Mouse (Mus musculus): ENCODE data around the gene Cdk19. TPM values are rescaled to one million over a fixed set of nuclear protein-coding genes. Genes with fewer than 3 reads are reported as not detected.
A peak's percentile ranks its signal among the peaks of the same experiment; 100 is the strongest.

Gene Cdk19
- total RNA-seq, 2 experiments from 2014 or later, result 6.9 to 16.6 TPM

DNA sequence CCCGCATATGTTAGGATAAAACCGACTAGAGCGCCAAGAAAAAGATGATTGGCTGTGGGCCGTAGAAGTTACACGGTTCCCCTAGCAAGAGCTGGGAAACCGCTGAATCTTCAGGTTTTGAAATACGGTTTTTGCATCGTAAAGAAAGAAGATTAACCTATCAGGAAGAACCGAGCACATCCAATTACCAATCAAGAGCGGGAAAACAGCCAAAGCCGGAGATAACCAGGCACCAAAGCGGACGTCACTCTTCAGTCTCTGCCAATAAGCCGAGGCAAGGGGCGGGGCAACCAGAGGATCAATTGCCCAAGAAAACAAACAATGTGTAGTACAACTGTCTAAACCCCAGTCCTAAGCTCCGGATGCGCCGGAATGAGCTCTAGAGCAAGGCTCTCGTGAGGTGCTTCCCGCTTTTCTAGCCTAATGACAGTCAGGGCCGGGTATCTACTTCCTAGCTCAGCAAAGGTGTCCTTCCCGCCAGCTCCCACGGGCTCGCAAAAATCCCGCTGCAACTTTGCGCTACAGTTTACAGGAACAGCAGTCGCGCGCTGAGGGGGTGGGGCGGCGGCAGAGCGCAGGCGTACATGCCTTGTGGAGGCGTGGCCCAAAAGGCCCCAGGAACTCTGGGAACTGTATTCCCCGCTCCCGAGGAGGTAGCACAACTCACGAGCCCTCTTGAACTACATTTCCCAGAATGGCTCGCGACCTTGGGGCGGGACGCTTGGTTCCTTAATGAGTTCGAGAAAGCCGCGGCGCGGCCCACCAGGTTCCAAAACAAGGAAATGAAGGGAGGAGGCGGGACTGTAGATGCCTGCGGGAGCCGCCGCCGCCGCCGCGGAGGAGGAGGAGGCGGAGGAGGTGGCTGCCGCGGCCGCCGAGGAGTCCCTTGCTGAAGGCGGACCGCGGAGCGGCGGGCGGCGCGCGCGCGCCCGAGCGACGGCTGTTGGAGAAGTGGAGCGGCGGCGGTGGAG is 9.5 kb downstream of the Cdk19 start:
- peak; percentile 93 to 96 for DNase-seq
- intact Hi-C loops (cut with DNase I), result loop anchor here (2.0 to 5.0 kb wide), 2 partner anchors 46 to 87 kb away; partner anchors contain the start of gene Amd1

DNA sequence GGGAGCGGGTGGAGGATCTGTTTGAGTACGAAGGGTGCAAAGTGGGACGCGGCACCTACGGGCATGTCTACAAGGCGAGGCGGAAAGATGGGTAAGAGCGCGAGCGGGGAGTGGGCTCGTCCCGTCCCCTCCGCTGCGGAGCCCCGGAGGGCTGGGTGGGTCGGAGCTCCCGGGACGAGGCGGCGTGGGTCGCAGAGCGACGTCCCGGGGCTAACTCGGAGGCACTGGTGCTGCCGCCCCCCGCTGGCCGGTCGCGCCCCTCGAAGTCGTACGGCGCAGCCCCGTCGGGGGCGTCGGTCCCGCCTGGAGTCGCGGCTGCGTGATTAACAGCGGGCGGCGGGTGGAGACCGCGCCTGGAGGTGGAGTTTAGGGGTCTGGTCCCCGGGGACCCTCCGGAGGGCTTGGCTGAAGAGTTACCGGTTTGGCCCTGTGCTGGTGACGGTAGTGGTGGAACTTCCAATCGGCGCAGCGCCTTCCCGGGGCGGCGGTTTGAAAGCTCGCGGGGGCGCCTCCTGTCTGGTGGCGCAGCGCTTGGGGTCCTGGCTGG is 10.3 kb downstream of the Cdk19 start:
- intact Hi-C loops (cut with DNase I), result loop anchor here (2.0 to 5.0 kb wide), 2 partner anchors 47 to 87 kb away; partner anchors contain the start of gene Amd1
- DNase-seq, result peak; percentile 55 to 64

DNA sequence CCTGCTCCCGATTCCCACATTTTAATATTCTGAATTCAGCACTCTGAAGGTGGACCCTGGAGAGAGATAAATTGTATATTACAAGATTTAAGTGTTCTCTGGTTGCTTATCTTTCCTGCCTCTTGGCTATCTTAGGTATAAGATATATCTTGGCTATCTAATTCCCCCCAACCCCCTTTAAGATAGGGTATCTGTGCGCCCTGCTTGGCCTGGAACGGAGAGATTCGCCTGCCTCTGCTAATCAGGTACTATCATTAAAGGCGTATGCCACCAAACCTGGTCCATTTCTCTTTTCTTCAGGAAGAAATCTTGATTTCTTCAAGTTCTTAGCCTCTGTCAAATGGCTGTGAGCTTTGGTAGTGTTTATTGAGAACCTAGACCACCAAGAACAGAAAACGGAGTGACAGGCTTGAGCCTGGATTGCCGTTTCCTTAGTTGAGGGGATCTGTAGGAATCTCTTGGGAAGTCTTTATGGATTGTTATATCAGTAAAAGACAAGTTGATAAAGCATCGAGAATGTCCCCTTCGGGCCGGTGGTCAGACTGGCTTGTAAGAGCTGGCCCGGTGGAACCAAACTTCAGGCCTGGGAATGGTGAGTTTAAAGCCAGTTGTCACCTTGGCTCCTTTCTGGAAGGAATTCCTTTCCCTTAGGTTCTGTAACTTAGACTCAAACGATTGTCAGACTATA is 11.0 kb downstream of the Cdk19 start:
- DNase-seq, result no peak
- intact Hi-C loops (cut with DNase I), result no loop called here

DNA sequence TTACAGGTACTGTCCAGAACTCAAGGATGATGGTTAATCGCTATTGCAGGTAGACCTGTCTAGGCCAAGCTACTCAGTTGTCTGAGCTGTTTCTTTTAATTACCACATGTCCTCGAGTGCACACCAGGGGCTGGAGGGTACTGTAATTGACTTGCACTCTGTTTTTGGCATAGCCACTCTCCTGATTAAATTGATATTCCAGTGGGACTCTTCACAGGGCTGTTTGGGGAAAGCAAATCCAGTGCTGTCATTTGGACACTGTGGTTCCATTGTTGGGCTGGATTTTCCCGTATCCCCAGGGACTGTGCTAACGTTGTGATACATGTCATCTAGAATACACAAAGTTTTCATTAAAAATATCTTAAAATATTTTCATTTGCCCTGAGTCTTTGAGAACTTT is 11.8 kb downstream of the Cdk19 start:
- intact Hi-C loops (cut with DNase I), result no loop called here
- DNase-seq, result no peak

DNA sequence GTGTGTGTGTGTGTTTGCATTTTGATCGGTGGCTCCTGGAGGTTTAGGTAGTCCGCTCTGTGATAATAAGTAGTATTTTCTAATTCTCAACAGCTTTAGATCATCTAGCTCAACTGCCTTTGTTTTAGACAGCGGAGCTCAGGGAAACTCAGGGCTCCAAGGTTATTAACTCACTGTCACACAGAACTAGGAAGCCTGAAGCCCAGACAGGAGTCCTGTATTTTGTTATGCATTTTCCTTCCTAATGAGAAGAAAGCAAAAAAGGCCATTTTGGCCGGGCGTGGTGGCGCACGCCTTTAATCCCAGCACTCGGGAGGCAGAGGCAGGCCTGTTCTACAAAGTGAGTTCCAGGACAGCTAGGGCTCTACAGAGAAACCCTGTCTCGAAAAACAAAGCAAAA is 14.7 kb downstream of the Cdk19 start:
- no peak for DNase-seq
- intact Hi-C loops (cut with DNase I), result no loop called here

DNA sequence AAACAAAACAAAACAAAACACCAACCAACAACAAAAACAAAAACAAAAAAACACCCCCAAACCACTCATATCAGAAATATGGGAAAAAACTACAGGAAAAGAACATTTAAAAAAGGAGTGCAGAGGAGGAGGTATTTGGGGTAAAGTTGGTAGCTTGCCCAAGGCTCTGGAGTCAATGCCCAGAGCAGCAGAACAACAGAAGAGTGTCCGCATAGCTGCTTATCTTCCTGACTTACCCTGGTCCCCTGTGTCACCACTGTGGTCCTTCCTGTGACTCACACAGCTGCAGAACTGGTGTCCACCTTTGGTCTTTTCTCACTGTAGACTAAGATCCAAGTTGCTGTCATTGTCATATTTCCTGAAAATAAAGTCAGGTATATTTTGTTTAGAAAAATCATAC is 15.2 kb downstream of the Cdk19 start:
- DNase-seq, result no peak
- intact Hi-C loops (cut with DNase I), result no loop called here

DNA sequence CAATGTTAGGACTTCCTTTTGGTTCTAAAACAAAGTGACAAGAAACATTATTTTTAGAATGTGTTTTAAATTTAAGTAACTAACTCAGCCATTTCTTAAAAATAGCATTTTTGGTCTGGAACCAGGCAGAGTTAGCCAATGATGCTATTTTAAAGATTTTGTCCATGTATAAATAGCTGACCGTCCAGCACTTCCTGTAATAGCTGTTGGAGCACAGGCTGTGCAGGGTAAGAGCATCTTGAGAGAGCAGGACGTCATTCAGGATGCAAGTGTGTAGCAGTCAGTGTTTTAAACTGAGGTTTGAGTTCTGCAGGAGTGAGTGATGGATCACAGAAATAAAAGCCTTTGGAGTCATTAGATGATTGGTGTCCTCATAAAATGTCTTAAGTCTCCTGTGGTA is 18.8 kb downstream of the Cdk19 start:
- intact Hi-C loops (cut with DNase I), result no loop called here
- no peak for DNase-seq

DNA sequence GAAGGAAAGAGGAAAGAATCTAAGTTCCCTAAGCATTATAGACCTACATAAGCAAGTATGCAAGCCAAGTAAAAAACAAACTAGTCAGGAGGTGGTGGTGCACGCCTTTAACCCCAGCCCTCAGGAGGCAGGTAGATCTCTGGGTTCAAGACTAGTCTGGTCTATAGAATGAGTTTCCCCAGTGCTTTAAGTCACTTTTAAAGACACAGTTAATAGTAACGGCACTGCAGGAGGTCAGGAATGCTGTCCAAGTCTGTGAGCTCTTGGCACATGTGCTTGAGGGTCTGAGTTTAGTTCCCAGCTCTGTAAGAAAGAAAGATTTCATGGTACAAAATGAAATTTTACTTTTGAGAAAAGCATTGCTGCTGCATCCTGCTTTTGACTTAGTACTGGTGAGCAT is 19.8 kb downstream of the Cdk19 start:
- DNase-seq, result no peak
- intact Hi-C loops (cut with DNase I), result no loop called here

DNA sequence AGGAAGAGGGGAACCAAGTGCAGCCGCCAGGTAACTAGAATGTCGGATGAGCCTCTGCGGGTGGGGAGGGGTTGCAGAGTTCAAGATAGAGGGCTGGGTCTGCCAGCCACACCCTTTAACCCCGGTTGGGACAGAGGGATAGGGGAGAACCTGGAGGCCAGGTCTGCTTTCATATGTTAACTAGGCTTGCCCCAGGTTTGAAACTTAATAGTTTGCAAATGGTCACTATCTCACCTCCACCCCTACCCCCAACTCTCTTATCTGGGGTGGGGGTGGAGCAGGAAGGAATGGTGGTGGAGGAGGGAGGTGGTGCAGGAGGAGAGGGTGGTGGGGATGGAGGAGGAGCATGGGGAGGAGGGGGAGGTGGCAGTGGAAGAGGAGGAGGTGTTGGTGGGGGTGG is 23.6 kb downstream of the Cdk19 start:
- DNase-seq, result no peak
- intact Hi-C loops (cut with DNase I), result no loop called here

DNA sequence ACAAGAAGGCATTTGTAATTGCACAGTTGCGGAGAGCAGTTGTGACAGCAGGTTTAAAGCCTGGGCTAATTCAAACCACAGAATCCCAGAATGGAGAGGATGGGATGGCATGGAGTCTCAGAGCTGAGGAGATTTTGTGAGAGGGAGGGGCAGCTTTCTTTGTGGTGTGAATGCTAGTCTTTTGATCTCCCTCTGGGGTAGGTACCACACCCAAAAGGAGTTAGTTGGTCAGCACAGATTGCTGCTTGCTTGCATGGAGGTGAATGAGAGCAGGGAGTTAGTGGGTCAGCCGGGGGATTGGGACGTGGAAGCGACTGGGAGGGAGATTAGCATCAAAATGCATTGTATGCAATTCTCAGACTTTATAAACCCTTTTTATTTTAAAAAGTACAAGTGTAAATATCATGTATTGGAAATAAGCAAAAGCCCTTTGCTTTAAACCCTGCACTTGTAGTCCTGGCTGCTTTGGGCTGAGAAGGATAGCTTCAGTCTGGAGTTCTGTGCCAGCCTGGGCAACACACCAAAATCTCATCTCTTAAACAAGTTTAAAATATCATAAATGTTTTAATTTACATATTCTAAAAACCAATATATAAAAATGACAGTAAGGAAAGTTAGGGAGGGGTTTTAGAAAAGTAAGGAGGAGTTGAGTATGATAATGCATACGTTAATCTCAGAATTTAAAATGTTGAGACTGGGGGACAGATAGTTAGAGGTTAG is 25.4 kb downstream of the Cdk19 start:
- no peak for DNase-seq
- intact Hi-C loops (cut with DNase I), result no loop called here

DNA sequence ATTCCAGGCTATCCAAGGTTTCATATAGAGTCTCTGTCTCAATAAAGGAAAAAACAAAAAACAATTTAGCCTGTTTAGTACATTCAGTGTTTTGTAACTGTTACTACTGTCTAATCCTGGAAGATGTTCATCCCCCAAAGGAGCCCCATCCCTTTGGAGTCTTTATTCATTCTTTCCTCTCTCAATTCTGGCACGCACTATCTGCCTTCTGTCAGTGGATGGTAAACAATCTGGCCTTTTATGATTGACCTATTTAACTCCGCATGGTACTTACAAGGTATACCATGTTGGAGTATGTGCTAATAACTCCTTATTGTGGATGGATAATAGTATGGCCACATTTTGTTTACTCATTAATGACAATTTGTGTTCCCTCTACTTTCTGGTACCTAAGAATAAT is 26.6 kb downstream of the Cdk19 start:
- no peak for DNase-seq
- intact Hi-C loops (cut with DNase I), result no loop called here

DNA sequence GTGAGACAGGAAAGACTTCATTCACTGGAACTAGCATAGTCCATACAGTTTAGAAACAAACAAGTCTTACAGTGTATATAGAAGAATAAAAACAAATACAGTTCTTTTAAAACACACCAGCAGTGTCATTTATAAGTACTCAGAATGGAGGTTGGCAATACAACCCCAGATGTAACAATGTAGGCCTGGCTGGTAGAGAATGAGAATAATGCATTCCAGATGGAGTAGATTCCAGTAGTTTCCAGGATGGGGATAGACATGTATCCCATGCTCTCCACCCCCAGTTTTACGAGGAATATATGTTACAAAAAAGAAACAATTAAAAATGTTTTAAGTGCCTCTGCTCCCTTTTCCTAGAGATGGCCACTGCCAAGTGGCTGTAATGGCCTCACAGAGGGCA is 29.2 kb downstream of the Cdk19 start:
- no peak for DNase-seq
- intact Hi-C loops (cut with DNase I), result no loop called here

DNA sequence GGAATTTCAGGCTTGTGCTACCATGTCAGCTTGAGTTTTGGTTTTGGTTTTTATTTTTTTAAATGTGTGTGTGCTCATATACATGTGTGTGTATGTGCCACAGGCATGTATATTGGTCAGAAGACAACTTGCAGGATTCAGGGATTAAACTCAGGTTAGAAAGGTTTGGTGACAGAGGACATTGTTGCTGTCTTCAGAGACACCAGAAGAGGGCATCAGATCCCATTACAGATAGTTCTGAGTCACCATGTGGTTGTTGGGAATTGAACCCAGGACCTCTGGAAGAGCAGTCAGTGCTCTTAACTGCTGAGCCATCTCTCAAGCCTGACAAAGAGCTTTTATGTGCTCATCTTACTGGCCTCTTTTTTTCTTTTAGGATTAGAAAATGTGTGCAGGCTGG is 30.8 kb downstream of the Cdk19 start:
- no peak for DNase-seq
- intact Hi-C loops (cut with DNase I), result no loop called here

DNA sequence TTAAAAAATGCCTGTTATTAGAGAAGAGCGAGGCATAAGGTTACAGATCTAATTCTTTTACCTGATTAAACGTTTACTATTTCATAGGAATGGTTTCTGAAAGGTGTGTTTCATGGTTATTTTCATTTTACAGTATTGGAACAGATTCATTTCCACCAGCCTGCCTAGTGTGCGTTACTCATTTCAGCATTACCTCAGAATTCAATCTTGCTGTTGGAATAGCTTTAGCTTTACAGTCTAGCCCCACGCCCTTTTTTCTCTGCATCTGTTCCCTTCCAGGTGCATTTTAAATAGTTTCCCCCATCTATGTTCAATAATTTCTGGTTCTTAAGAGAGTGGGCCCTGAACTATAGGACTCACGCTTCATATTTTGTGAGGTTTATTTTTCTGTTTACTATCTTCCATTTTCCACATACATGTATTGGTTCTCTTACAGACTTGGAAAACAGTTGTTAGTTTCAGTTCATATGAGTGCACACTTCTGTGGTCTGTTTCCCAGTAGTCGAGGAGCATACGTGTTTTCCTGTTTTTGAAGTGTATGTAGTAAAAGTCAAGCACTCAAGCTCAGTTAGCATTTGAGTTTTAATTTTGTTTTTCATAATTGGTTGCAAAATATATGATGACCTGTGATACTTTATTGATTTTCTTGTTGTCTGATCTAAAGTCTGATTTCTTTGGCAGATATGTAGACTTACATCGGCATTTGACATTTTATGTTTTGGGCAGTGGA is 32.0 kb downstream of the Cdk19 start:
- no peak for DNase-seq

DNA sequence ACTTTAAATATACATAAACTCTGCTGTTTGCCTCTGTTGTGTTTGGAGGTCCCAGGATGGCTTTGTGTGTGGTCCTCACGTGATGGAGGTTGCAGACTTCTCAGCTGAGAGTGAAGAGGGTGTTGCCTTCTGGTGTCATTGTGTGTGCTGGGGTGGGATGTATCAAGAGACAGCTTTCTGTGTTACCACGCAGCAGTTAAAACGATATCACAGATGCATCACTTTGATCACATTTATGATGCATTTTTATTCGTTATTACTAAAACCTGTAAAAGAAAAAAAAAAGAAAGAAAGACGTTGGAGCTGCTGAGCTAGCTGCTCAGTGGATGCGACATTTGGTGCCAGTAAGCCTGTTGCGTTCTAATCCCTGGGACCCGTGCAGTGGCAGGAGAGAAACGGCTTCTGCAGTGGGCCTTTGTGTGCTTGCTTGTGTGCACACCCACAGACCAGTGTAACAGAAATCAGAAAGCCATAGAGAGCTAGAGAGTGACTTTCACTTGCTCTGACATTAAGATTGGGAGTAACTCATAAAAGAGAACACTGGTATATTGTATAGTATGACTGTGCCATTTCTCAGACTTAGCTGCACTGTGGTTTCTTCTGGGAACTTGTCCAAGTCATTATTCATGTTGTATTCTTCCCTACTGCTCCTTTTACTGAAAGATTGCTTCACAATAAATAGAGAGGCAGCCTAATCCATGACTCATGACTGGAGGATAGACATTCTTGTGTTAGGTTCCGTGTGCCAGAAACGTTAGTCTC is 32.7 kb downstream of the Cdk19 start:
- intact Hi-C loops (cut with DNase I), result no loop called here
- DNase-seq, result no peak

More for the DNA sequence above, 32.0 kb downstream of the Cdk19 start:
- intact Hi-C loops (cut with DNase I), result no loop called here

DNA sequence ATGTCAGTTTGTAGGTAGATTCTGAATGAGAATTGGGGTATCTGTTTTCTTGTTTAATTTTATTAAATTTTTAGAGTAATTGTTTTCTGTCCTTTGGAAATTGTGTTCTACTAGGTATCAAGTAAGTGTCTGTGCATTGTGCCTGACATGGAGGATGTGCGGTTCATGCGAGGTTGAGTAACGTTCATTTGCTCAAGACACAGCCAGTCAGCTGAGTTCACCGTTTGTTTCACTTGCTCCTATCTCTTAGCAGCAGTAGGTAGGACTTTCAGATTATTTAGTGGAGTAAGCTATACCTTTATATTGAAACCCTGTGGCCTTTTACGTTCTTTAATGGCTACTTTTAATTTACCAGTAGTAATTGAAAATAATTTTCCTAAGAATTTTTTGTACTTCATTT is 34.4 kb downstream of the Cdk19 start:
- no peak for DNase-seq
- intact Hi-C loops (cut with DNase I), result no loop called here

DNA sequence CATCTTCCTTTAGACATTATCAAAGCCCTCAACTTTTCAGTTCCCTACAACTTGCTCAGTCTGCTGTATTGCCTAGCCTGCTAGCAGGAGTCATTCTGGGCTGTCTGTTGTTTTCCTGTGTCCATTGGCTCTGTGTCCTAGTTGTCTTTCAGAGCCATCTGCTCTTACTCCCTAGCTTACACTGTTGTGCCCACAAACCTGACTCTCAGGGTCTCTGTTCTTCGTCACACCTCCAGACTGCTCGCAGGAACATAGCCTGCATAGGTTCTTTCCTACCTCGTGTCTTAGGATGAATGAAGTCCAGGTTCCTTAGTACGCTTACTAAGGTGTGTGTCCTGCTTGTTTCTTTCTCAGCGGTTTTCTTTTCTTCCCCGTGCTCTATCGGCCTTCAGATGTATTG is 35.5 kb downstream of the Cdk19 start:
- no peak for DNase-seq
- intact Hi-C loops (cut with DNase I), result no loop called here

DNA sequence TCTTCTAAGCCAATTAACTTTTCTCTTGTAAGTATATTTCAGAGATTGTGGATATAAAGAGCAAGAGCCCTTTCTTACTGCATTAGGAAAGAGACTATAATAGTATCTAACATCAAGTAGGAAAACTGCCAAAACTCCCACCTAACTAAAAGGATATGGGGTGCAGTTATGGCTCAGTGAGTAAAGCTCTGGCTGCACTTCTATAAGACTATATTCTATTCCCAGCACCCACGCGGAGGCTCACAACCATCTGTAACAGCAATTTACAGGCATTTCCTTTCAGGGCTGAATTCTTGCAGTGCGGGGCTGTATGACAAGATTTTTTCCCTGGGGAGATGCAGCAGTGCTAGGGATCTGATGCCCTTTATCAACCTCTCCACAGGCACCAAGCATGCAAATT is 36.9 kb downstream of the Cdk19 start:
- intact Hi-C loops (cut with DNase I), result no loop called here
- DNase-seq, result no peak

DNA sequence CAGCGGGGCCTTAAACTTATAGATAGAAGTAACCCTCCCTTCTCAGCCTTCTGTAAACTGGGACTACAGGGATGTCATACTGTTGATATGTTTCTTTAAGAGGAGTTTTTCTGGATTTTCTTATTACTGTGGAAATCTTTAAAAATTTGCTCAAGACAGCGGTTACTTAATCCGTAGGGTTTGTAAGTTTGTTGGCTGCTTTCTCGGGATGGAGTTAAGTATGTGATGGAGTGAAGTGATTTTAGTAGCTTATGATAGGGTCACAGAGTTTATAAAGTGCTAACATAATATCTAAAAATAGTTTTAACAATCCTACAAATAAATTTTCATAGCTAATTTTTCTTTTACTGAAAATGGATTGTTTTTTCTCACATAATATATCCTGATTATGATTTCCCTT is 38.9 kb downstream of the Cdk19 start:
- intact Hi-C loops (cut with DNase I), result no loop called here
- no peak for DNase-seq

All from gastrocnemius, postnatal 36 days (tissue).